Mouse (Mus musculus): ENCODE measurements around the gene Slc25a48. TPM values are rescaled to one million over a fixed set of nuclear protein-coding genes. Genes with fewer than 3 reads are reported as not detected.

Slc25a48 gene
- polyA plus RNA-seq, 1 experiment: 0.31 TPM

GRCm38 (mm10) chr13:56500132-56500531 lies 62.0 kb downstream of the Slc25a48 start:
- no peak overlapping the region for H3K27ac ChIP-seq (ENCODE audit: control insufficient read depth, insufficient read depth, low read length)
- no peaks in the 10 kb centered on the region for H3K36me3 ChIP-seq (ENCODE audit: control insufficient read depth, insufficient read depth, low read length)
- no peak overlapping the region for H3K4me3 ChIP-seq (ENCODE audit: control insufficient read depth, insufficient read depth, low read length)
- 93% methylated on average over 3 of the region's 3 CpGs for WGBS
- no peak for TF ChIP-seq POLR2A (IDR thresholded peaks at IDR 0.05; ENCODE audit: control insufficient read depth, extremely low read depth, insufficient read depth, low read length, poor library complexity)
- TF ChIP-seq CTCF (IDR thresholded peaks at IDR 0.05; ENCODE audit: borderline replicate concordance, control insufficient read depth, extremely low read depth, insufficient read depth, low read length, poor library complexity): no peak
- no peaks in the 10 kb centered on the region for H3K27me3 ChIP-seq (ENCODE audit: control insufficient read depth, insufficient read depth, low read length)
- 0 out of 2 replicates have a peak, but pooled peaks cover 5% of the 10 kb centered on the region for H3K4me1 ChIP-seq (replicated peaks; ENCODE audit: control insufficient read depth, insufficient read depth, low read length)
- no peak for DNase-seq

- H3K27me3 ChIP-seq (ENCODE audit: control insufficient read depth, insufficient read depth, low read length): no peaks in the 10 kb centered on the region
- H3K27ac ChIP-seq (ENCODE audit: control insufficient read depth, insufficient read depth, low read length): no peak overlapping the region
- 92% methylated on average over 8 of the region's 8 CpGs for WGBS
- TF ChIP-seq CTCF (IDR thresholded peaks at IDR 0.05; ENCODE audit: borderline replicate concordance, control insufficient read depth, extremely low read depth, insufficient read depth, low read length, poor library complexity) (no peak), POLR2A (IDR thresholded peaks at IDR 0.05; ENCODE audit: control insufficient read depth, extremely low read depth, insufficient read depth, low read length, poor library complexity) (no peak)
- no peak overlapping the region for H3K4me3 ChIP-seq (ENCODE audit: control insufficient read depth, insufficient read depth, low read length)
- no peak for DNase-seq
- peaks cover 6% of the 10 kb centered on the region; the same call in 1 of the 2 replicates for H3K4me1 ChIP-seq (replicated peaks; ENCODE audit: control insufficient read depth, insufficient read depth, low read length)
- no peaks in the 10 kb centered on the region for H3K36me3 ChIP-seq (ENCODE audit: control insufficient read depth, insufficient read depth, low read length)
Measured at GRCm38 (mm10) chr13:56500636-56501035, 62.5 kb downstream of the Slc25a48 start.

- Histone ChIP-seq H3K36me3 (ENCODE audit: control insufficient read depth, insufficient read depth, low read length) (no peaks in the 10 kb centered on the region), H3K4me1 (replicated peaks; ENCODE audit: control insufficient read depth, insufficient read depth, low read length) (peaks cover 9% of the 10 kb centered on the region; the same call in 1 of the 2 replicates), H3K4me3 (ENCODE audit: control insufficient read depth, insufficient read depth, low read length) (no peak overlapping the region), H3K27ac (ENCODE audit: control insufficient read depth, insufficient read depth, low read length) (no peak overlapping the region; the same call in 1 of the 2 replicates), H3K27me3 (ENCODE audit: control insufficient read depth, insufficient read depth, low read length) (no peaks in the 10 kb centered on the region)
- DNase-seq: no peak
- 20% methylated on average over 6 of the region's 6 CpGs for WGBS
- TF ChIP-seq POLR2A (IDR thresholded peaks at IDR 0.05; ENCODE audit: control insufficient read depth, extremely low read depth, insufficient read depth, low read length, poor library complexity) (no peak), CTCF (IDR thresholded peaks at IDR 0.05; ENCODE audit: borderline replicate concordance, control insufficient read depth, extremely low read depth, insufficient read depth, low read length, poor library complexity) (no peak)
Measured at GRCm38 (mm10) chr13:56501866-56502420, 63.8 kb downstream of the Slc25a48 start.

GRCm38 (mm10) chr13:56506871-56507496 lies 68.8 kb downstream of the Slc25a48 start:
- H3K27ac ChIP-seq (ENCODE audit: control insufficient read depth, insufficient read depth, low read length): no peak overlapping the region; the same call in 1 of the 2 replicates
- no peaks in the 10 kb centered on the region for H3K27me3 ChIP-seq (ENCODE audit: control insufficient read depth, insufficient read depth, low read length)
- no peaks in the 10 kb centered on the region for H3K36me3 ChIP-seq (ENCODE audit: control insufficient read depth, insufficient read depth, low read length)
- DNase-seq: peak; percentile 56
- 4% methylated on average over 6 of the region's 6 CpGs for WGBS
- peaks cover 7% of the 10 kb centered on the region; the same call in 1 of the 2 replicates for H3K4me1 ChIP-seq (replicated peaks; ENCODE audit: control insufficient read depth, insufficient read depth, low read length)
- no peak overlapping the region for H3K4me3 ChIP-seq (ENCODE audit: control insufficient read depth, insufficient read depth, low read length)
- no peak for TF ChIP-seq POLR2A (IDR thresholded peaks at IDR 0.05; ENCODE audit: control insufficient read depth, extremely low read depth, insufficient read depth, low read length, poor library complexity)
- no peak for TF ChIP-seq CTCF (IDR thresholded peaks at IDR 0.05; ENCODE audit: borderline replicate concordance, control insufficient read depth, extremely low read depth, insufficient read depth, low read length, poor library complexity)

DNA sequence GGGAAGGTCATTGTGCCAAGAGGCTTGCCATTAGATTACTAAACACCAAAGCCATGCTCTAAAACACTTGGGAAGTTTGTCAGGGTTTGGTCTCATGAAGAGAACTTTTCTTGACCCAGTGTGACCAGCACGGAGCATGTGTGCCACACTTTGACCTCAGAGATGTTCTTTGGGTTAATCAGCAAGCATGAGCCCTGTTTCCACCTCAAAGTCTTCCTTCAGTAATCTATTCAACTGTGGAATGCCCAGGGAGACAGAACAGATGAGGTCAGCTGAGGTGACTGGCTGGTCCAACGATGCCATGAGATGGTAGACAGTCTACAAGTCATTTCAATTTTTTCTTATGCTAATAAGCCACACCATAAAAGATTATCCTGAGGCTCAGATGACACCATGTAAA lies 71.6 kb downstream of the Slc25a48 start:
- Histone ChIP-seq H3K4me3 (ENCODE audit: control insufficient read depth, insufficient read depth, low read length) (no peak overlapping the region), H3K27ac (ENCODE audit: control insufficient read depth, insufficient read depth, low read length) (no peak overlapping the region), H3K36me3 (ENCODE audit: control insufficient read depth, insufficient read depth, low read length) (no peaks in the 10 kb centered on the region), H3K4me1 (replicated peaks; ENCODE audit: control insufficient read depth, insufficient read depth, low read length) (peaks cover 4% of the 10 kb centered on the region; the same call in 1 of the 2 replicates), H3K27me3 (ENCODE audit: control insufficient read depth, insufficient read depth, low read length) (no peaks in the 10 kb centered on the region)
- TF ChIP-seq CTCF (IDR thresholded peaks at IDR 0.05; ENCODE audit: borderline replicate concordance, control insufficient read depth, extremely low read depth, insufficient read depth, low read length, poor library complexity): no peak
- DNase-seq: no peak
- WGBS: 93% methylated on average over 2 of the region's 2 CpGs

- no peak overlapping the region for H3K27ac ChIP-seq (ENCODE audit: control insufficient read depth, insufficient read depth, low read length)
- TF ChIP-seq CTCF (IDR thresholded peaks at IDR 0.05; ENCODE audit: borderline replicate concordance, control insufficient read depth, extremely low read depth, insufficient read depth, low read length, poor library complexity): no peak
- TF ChIP-seq POLR2A (IDR thresholded peaks at IDR 0.05; ENCODE audit: control insufficient read depth, extremely low read depth, insufficient read depth, low read length, poor library complexity): no peak
- no peaks in the 10 kb centered on the region for H3K36me3 ChIP-seq (ENCODE audit: control insufficient read depth, insufficient read depth, low read length)
- no peaks in the 10 kb centered on the region for H3K27me3 ChIP-seq (ENCODE audit: control insufficient read depth, insufficient read depth, low read length)
- H3K4me3 ChIP-seq (ENCODE audit: control insufficient read depth, insufficient read depth, low read length): no peak overlapping the region
- H3K4me1 ChIP-seq (replicated peaks; ENCODE audit: control insufficient read depth, insufficient read depth, low read length): peaks cover 6% of the 10 kb centered on the region; the same call in 1 of the 2 replicates
- no peak for DNase-seq
Measured at GRCm38 (mm10) chr13:56513595-56513994, 75.4 kb downstream of the Slc25a48 start.
